Mouse (Mus musculus): ENCODE measurements around the gene Slc10a6.

Gene Slc10a6

GRCm38 (mm10) chr5:103620301-103620973, 8.8 kb downstream of the Slc10a6 start:
- DNase-seq (ENCODE audit: extremely low spot score, low spot score), result no peak

- DNase-seq (ENCODE audit: extremely low spot score, low spot score), result no peak
Observed at GRCm38 (mm10) chr5:103617191-103617590, 12.0 kb downstream of the Slc10a6 start.

GRCm38 (mm10) chr5:103614356-103614755, 14.8 kb downstream of the Slc10a6 start:
- DNase-seq (ENCODE audit: extremely low spot score, low spot score), result no peak

- no peak for DNase-seq (ENCODE audit: extremely low spot score, low spot score)
Observed at GRCm38 (mm10) chr5:103612316-103612715, 16.9 kb downstream of the Slc10a6 start.

GRCm38 (mm10) chr5:103610856-103611472, 18.2 kb downstream of the Slc10a6 start:
- no peak for DNase-seq (ENCODE audit: extremely low spot score, low spot score)

GRCm38 (mm10) chr5:103610148-103610547, 19.1 kb downstream of the Slc10a6 start:
- no peak for DNase-seq (ENCODE audit: extremely low spot score, low spot score)

- DNase-seq (ENCODE audit: extremely low spot score, low spot score), result no peak
Observed at GRCm38 (mm10) chr5:103605707-103606106, 23.5 kb downstream of the Slc10a6 start.

- no peak for DNase-seq (ENCODE audit: extremely low spot score, low spot score)
Observed at GRCm38 (mm10) chr5:103603115-103603893, 25.9 kb downstream of the Slc10a6 start.

- no peak for DNase-seq (ENCODE audit: extremely low spot score, low spot score)
Observed at GRCm38 (mm10) chr5:103598881-103599280, 30.3 kb downstream of the Slc10a6 start.

- DNase-seq (ENCODE audit: extremely low spot score, low spot score), result no peak
Observed at GRCm38 (mm10) chr5:103598264-103598663, 30.9 kb downstream of the Slc10a6 start.

GRCm38 (mm10) chr5:103597604-103598003, 31.6 kb downstream of the Slc10a6 start:
- DNase-seq (ENCODE audit: extremely low spot score, low spot score), result no peak

- DNase-seq (ENCODE audit: extremely low spot score, low spot score), result no peak
Observed at GRCm38 (mm10) chr5:103596467-103597146, 32.6 kb downstream of the Slc10a6 start.

- DNase-seq (ENCODE audit: extremely low spot score, low spot score), result no peak
Observed at GRCm38 (mm10) chr5:103595394-103596226, 33.6 kb downstream of the Slc10a6 start.

- DNase-seq (ENCODE audit: extremely low spot score, low spot score), result no peak
Observed at GRCm38 (mm10) chr5:103593575-103593974, 35.6 kb downstream of the Slc10a6 start.

GRCm38 (mm10) chr5:103592706-103593105, 36.5 kb downstream of the Slc10a6 start:
- no peak for DNase-seq (ENCODE audit: extremely low spot score, low spot score)

- DNase-seq (ENCODE audit: extremely low spot score, low spot score), result no peak
Observed at GRCm38 (mm10) chr5:103591846-103592245, 37.4 kb downstream of the Slc10a6 start.

GRCm38 (mm10) chr5:103587219-103587618, 42.0 kb downstream of the Slc10a6 start:
- DNase-seq (ENCODE audit: extremely low spot score, low spot score), result peak; percentile 19

GRCm38 (mm10) chr5:103579680-103580420, 49.4 kb downstream of the Slc10a6 start:
- no peak for DNase-seq (ENCODE audit: extremely low spot score, low spot score)

- no peak for DNase-seq (ENCODE audit: extremely low spot score, low spot score)
Observed at GRCm38 (mm10) chr5:103569446-103569845, 59.8 kb downstream of the Slc10a6 start.

GRCm38 (mm10) chr5:103568034-103568433, 61.2 kb downstream of the Slc10a6 start:
- no peak for DNase-seq (ENCODE audit: extremely low spot score, low spot score)
